Mouse (Mus musculus) adrenal gland, postnatal 25 days (tissue): ENCODE data around the gene Krt87. TPM values are rescaled to one million over a fixed set of nuclear protein-coding genes. Genes with fewer than 3 reads are reported as not detected.

Source experiments
- DNase-seq: peaks from one replicate; pipeline ENCODE4 v3.0.0; 2021; ENCODE audit warnings: mixed read lengths
- total RNA-seq: library from RNA; stranded (reverse); gene quantifications from 2 replicates; pipeline ENCODE4 v1.2.3, GENCODE M21; 2021

The Krt87 gene
- total RNA-seq, 1 experiment from 2014 or later = not detected

DNA sequence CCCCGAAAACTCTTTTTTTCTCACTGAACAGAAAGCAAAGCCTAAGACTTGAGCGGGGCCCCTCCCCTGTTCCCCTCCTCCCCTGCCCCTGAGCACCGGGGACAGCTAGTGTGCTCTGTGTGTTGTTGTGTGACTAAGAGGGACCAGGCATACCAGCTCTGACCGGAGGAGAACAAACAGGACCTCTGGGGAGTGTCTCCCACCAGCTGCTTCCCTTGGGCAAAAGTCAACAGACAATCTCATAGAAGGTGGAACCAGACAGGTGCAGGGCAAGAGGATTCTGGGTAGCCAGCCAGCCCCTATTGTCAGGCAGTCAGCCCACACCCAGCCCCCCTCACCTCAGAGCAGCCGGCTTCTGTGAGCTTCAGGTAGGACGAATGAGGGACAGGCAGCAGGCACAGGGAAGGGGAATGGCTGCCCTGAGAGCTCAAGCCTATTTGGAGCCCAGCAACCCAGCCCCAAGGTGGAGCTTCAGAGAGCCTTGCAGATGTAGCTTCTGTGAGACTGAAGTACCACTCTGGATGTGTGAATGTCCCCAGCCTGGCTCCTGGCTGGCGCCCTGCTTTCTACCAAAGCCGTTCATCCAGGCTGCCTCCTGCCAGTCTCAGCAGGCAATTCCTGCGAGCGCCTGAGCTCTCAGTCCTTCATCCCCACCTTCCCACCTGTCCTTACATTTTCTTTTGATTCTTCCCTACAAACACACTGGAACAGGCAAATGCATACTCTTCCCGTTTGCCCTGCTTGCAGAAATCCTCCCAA, 23.6 kb downstream of the Krt87 start:
- DNase-seq = no peak

DNA sequence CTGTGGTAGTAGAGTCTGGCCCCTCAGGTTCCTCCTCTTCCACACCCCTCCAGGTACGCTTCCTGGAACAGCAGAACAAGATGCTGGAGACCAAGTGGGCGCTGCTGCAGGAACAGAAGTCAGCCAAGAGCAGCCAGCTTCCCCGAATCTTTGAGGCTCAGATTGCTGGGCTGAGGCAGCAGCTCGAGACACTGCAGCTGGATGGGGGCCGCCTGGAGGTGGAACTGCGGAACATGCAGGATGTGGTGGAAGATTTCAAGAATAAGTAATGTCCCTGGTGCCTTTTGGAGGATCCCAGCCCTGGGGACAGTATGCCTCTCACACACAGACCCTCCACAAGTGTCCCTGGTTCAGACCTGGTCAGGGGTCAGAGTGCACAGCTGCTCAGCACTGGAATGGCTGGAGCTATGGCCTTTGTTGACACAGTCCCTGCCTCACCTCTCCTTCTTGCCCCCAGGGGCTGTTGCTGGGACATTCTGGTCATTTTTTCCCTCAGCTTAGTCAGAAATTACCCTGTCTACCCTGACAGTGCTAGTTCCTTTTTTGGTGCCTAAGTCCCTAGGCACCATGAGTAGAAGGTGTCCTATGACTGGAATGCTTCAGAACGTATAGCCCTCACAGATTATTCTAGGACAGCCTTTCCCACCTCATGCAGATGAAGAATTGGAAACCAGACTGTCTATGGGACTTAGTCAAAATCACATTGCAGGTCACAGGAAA, 24.5 kb downstream of the Krt87 start:
- no peak for DNase-seq

DNA sequence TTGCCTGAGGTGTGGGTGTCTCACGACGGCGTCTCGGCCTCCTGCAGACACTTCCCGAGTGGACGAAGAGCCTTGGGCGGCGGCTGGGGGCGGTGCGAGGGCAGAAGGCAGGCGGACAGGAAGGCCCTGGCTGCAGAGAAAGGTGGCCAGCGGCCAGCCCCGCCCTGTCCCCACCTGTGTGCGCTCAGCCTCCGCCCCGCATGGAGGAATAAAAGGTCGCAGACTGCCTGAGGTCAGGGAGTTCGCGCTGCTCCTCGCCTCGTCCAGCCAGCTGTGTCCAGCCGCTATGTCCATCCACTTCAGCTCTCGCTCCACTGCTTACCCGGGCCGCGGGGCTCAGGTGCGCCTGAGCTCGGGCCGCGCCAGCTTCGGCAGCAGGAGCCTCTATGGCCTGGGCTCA, 26.4 kb downstream of the Krt87 start:
- no peak for DNase-seq

DNA sequence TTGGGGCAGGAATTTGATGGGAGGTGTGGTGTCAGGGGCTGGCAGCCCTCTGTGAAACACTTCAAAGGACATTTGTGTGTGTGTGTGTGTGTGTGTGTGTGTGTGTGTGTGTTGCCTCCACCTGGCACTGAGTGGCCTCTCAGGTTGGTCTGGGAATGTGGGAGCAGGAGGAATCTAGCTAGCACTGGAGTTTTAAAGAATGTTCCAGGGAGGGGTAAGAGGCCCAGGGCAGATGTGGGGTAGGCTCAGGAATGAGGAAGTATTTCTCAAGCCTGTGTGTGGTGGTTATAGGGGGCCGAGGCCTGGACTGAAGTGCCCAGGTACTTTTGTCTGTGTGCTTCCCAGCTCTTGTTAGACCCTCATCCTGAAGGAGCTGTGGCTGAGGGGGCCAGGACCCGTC, 27.8 kb downstream of the Krt87 start, which contains the start of gene Krt7:
Krt7 (plus strand) TSS at position 269 of the 400 bp plus-strand sequence.
- DNase-seq = no peak

DNA sequence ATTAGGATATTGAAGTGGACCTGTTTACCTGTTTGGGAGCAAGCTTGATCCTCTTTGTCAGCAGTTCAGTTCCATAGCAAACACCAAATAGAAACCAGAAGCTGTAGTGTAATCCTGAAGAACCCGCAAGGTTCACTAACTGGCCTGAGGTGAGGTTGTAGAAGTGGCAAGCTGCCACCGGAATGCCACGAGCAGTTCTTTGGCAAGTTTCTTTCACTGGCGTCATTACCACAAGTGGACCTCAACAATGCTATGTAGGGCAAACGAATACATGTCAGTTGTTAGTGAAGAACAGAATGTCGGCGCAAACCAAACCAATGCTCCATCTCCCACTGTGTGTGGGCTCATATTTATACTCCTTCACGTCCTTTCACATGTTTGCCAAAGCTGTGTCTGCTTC, 40.3 kb downstream of the Krt87 start:
- no peak for DNase-seq

DNA sequence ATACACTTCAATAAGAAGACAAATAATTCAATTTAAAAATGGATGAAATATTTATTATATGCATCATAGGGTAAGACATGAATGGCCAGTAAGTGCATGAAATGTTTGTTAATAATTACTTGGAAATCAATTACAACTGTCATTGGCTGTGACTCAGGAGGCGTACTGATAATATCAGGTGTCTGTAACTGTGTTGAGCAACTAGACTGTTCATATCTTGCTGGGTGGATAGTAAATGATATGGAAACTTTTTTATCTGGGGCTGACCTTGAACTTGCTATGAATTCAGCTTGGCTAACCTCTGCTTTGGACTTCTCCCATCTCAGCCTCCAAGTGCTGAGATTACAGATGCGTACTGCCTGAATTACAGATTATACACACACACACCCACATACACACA, 40.9 kb downstream of the Krt87 start:
- no peak for DNase-seq

DNA sequence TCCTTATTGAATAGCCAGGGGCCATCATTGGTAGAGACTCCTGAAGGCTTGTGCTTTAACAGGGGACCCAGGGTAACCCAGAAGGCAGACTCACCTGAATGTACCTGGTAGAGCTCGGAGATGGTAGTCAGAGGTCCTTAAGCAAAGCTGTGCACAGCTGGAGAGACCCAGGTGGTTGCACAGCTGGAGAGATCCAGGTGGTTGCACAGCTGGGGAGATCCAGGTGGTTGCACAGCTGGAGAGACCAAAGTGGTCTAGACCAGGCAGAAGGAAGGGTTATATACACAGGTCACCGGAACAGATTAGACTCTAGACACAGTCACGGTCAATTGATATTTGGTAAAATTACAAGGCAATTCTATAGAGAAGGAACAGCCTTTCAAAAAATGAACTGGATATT, 41.7 kb downstream of the Krt87 start:
- no peak for DNase-seq

DNA sequence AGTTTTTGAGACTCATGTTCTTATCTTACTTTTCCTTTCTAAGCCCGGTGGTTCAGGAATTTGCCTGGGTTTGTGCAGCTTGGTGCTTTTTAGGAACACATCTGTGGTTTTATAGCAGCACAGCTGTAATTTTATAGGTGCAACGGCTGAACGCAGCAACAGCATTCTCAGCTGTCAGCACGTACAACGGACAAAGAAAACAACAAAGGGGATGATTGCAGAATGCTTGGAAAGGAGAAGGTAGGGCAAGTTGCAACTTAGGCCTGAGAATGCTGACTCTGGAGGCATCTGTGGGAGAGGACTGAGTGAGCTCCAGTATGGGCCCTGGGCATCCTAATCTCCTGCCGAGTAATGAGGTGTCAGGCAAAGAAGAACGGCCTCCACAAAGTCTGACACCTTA, 42.1 kb downstream of the Krt87 start:
- no peak for DNase-seq

DNA sequence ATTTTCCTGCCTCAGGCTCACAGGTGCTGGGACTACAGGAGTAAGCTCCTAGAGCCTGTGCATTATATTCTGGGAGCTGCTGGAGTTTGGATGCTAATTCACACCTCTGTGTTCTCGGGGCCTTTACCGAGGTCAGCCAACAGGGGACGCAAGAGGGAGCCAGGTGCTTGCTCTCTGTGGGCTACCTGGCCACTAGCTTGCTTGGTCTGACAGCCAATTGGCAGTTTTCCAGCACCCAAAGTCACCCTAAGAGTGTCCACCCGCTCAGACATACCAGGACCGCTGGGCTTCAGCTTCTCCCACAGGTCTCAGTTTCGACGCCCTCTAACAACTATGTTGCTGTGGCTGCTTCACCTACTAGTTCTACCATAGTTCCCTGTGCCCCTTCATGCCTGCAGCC, 43.7 kb downstream of the Krt87 start:
- no peak for DNase-seq

DNA sequence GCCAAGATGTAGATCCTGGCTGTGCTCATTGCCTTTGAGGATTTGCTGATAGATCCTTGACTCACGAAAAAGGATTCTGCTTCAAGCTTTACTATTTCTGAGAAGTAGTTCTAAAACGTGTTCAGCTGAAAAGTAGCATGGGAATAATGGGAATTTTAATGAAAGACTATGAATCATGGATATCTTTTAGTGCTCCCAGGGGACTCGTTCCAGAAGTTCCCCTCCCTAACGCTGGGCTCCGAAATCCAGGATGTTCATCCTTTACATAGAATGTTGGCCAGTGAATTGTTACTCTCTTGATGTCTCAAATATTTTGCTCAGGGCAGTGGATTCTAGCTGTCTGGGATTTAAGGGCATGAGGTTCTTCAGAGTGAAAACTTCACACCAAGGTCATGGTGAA, 46.4 kb downstream of the Krt87 start:
- DNase-seq = no peak

DNA sequence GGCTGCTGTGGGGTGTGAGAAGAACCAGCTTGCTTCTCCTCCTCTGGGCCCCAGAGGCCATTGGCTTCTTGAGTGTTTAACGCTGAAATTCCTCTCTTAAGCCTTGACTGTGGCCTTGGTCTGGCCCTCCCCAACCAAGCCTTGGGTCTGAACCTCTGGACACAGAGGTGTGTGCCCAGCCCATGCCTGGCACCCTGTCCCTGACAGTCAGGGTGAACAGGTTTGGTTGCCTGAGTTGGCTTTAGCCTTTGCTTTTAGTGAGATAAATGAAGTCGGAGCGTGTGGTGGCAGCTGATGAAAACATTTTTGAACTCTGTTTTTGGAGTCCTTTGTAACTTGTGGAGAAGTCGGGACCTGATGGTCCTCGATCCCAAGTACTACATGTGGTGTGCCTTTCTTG, 48.4 kb downstream of the Krt87 start:
- no peak for DNase-seq

DNA sequence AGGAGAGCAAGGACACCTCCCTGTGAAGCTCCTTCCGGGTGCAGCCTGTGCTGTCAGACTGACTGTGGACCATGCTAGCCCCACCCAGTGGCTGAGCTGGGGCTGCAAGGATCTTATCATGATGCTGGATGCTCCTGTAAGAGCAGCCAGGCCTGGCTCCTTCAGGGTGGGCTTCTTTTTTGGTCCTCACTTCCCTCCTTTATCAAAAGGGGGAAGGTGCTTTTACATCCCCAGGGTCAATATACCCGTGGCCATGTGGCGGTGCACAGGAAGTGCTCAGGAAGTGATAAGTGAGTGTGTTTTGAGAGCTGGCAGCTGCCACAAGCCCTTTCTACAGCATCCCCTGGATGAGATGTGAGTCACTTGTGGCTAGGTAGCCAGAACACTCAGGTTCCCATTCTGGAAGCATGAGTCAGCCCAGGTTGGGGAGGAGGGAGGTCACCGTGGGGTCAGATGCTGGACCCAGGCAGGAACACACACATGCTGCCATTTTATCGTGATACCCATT, 50.5 kb downstream of the Krt87 start:
- DNase-seq = no peak

DNA sequence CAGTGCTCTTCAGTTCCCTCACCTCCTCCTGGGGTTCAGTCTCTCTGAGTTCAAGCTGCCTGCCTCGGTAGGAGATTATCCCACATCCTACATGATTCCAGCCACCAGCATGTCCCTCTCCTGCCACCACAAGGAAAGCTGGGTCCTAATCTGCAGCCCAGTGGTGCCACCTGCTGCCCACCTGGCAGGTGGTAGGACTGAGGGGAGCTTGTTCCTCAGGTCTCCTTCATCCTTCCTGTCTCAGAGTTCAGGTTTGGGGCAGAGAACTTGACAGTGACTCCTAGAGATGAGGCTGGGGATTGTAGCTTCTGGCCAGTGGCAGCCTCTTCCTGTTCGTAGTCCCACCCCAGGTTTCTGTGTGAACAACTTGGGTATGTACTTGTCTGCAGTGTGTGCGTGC, 51.4 kb downstream of the Krt87 start:
- no peak for DNase-seq

DNA sequence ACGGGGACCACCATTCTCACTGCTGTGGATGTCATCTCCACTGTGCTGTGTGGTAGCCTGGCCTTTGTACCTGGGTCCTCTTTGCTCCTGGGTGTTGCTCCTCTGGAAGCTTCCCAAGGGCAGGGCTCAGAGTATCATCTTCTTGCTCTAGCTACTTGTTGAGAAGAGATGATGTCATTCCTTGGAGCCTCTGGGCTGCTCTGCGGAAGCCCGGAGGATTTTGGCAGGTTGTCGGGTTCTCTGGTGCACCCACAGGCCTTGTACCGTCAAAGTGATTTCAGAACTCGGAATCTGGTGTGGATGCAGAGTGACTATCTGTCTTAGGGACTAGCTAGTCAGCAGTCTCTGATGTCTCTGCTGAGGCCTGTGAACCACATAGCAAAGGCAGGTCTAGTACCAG, 53.5 kb downstream of the Krt87 start:
- no peak for DNase-seq

DNA sequence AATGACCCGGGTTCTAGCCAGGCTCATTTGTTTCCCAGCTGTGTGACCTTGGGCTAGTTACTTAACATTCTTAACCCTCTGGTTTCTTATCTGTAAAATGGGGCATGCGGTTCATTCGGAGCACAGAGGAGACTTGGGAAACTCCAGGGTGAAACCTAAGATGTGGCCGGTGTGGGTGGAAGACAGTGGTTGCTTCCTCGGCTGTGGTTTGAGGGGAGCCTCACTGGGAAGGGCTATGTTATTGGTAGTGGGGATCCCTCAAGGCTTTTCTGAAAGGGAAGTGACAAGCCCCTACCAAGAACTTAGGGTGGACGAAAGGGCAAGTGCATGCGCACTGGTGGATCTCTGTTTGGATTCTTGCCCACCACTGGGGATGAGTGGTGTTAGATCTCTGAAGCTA, 54.0 kb downstream of the Krt87 start:
- no peak for DNase-seq

DNA sequence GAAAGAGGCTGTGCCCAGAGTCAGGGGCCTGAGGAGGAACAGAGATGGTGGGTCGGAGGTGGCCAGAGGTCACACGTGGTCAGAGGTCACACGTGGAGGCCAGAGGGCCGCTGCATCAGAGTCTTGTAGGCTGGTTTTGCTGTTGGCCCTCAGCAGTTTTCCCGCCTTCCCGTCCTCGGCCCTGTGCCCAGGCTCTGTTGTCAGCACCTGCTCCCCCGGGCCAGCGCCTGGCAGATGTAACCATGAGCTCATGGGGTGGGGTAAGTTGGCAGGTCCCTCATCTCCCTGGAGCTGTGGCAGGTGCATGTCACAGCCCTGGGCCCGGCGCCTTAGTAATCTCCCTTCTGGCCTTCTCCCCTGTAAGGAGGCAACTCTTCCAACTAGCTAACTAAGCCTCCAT, 55.8 kb downstream of the Krt87 start:
- DNase-seq = no peak

DNA sequence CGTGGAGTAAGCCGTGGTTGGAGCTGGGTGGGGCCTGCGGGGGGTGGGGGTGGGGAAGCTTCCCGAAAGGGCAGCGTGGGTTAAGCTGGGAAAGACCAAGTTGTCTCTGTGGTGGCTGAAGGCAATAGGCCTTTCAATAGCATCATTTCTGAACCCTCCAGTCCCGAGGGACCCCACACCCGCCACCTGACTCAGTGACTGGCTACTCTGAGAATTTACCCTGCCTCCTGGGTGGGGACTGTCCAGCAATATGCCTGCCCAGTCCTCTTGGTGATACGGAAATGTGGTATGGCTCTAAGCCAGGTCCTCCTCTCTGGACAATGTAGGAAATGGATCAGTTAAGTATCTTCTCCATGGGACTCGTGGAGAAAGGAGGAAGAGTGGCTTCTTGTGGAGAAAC, 56.8 kb downstream of the Krt87 start:
- no peak for DNase-seq

Other genes with a start within 250 kb of the Krt87 start
- gene Grasp, start 214.6 kb downstream of the Krt87 start, total RNA-seq = 9.8 and 16.3 TPM in 2 replicates
- 98.7 and 131 TPM in 2 replicates for gene Nr4a1, start 184.5 kb downstream of the Krt87 start, total RNA-seq
- gene Atg101, start 154.5 kb downstream of the Krt87 start, total RNA-seq = 40.6 and 44.5 TPM in 2 replicates
- 0.27 TPM in 1 of 2 replicates, not detected in the other for gene 6030408B16Rik, start 145.6 kb downstream of the Krt87 start, total RNA-seq
- gene Krt80, start 68.6 kb downstream of the Krt87 start, total RNA-seq = 1.0 and 1.3 TPM in 2 replicates
- 0.67 and 0.76 TPM in 2 replicates for gene Krt7, start 27.8 kb downstream of the Krt87 start, total RNA-seq
- not detected in 2 replicates for gene Krt88, start 8.9 kb upstream of the Krt87 start, total RNA-seq
- gene Krt81, start 24.9 kb upstream of the Krt87 start, total RNA-seq = not detected in 2 replicates
- not detected in 2 replicates for gene Krt86, start 34.7 kb upstream of the Krt87 start, total RNA-seq
- gene Krt83, start 52.7 kb upstream of the Krt87 start, total RNA-seq = not detected in 2 replicates
- gene Gm49425, start 78.5 kb upstream of the Krt87 start, total RNA-seq = not detected in 2 replicates
- gene Krt84, start 94.0 kb upstream of the Krt87 start, total RNA-seq = not detected in 2 replicates
- not detected in 2 replicates for gene Krt82, start 111.9 kb upstream of the Krt87 start, total RNA-seq
- not detected in 2 replicates for gene Krt90, start 124.1 kb upstream of the Krt87 start, total RNA-seq
- gene Krt75, start 135.1 kb upstream of the Krt87 start, total RNA-seq = not detected in 2 replicates
- not detected in 2 replicates for gene Gm5414, start 189.4 kb upstream of the Krt87 start, total RNA-seq
- gene Gm5478, start 208.6 kb upstream of the Krt87 start, total RNA-seq = not detected in 2 replicates
- not detected in 2 replicates for gene Krt6b, start 241.5 kb upstream of the Krt87 start, total RNA-seq